Mouse (Mus musculus) layer of hippocampus, postnatal 10 days (tissue): ENCODE measurements at regions not wholly inside any gene's neighbourhood (a gene's known extent, or its start where the extent isn't known, plus 50 kb on each side); places are given as distances from the start of the nearest gene placed in this dataset.

ENCODE experiments used
- DNase-seq, 2 experiments: peaks; one replicate each; pipeline ENCODE4 v3.0.0; 2021; ENCODE audit warnings: low spot score in 2 of 2

- DNase-seq = no peak
These were observed 151.8 kb downstream of the Cyp26b1 start for GRCm38 (mm10) chr6:84441721-84442480.

GRCm38 (mm10) chr6:84436716-84437115, 157.0 kb downstream of the Cyp26b1 start:
- DNase-seq = no peak

GRCm38 (mm10) chr6:84434532-84434931, 159.2 kb downstream of the Cyp26b1 start:
- no peak for DNase-seq

GRCm38 (mm10) chr6:84431622-84431955, 162.1 kb downstream of the Cyp26b1 start:
- no peak for DNase-seq

GRCm38 (mm10) chr6:84430925-84431621, 162.6 kb downstream of the Cyp26b1 start:
- no peak for DNase-seq

- no peak for DNase-seq
These were observed 163.6 kb downstream of the Cyp26b1 start for GRCm38 (mm10) chr6:84430146-84430545.

- DNase-seq = peak in 1 of 2 experiments; percentile 36
These were observed 164.5 kb downstream of the Cyp26b1 start for GRCm38 (mm10) chr6:84429247-84429646.

GRCm38 (mm10) chr6:84426691-84427090, 167.0 kb downstream of the Cyp26b1 start:
- no peak for DNase-seq

GRCm38 (mm10) chr6:84425823-84426222, 167.9 kb downstream of the Cyp26b1 start:
- peak; percentile 58 to 68 for DNase-seq

GRCm38 (mm10) chr6:84422946-84423345, 170.8 kb downstream of the Cyp26b1 start:
- DNase-seq = no peak

- DNase-seq = no peak
These were observed 174.0 kb downstream of the Cyp26b1 start for GRCm38 (mm10) chr6:84419691-84420090.

- DNase-seq = no peak
These were observed 174.4 kb downstream of the Cyp26b1 start for GRCm38 (mm10) chr6:84419281-84419680.

- no peak for DNase-seq
These were observed 176.6 kb downstream of the Cyp26b1 start for GRCm38 (mm10) chr6:84416992-84417636.

- no peak for DNase-seq
These were observed 179.3 kb downstream of the Cyp26b1 start for GRCm38 (mm10) chr6:84414400-84414799.

- DNase-seq = no peak
These were observed 183.7 kb downstream of the Cyp26b1 start for GRCm38 (mm10) chr6:84409863-84410513.

GRCm38 (mm10) chr6:84408513-84408912, 185.2 kb downstream of the Cyp26b1 start:
- no peak for DNase-seq

- DNase-seq = peak; percentile 68 to 78
These were observed 185.9 kb downstream of the Cyp26b1 start for GRCm38 (mm10) chr6:84407773-84408172.

GRCm38 (mm10) chr6:84404695-84405094, 189.0 kb downstream of the Cyp26b1 start:
- no peak for DNase-seq

- DNase-seq = no peak
These were observed 191.3 kb downstream of the Cyp26b1 start for GRCm38 (mm10) chr6:84402431-84402830.

GRCm38 (mm10) chr6:84394496-84395090, 199.1 kb downstream of the Cyp26b1 start:
- no peak for DNase-seq

- DNase-seq = no peak
These were observed 200.0 kb downstream of the Cyp26b1 start for GRCm38 (mm10) chr6:84393519-84394231.
